Mouse (Mus musculus) neutrophil, adult 83 days (primary cell): ENCODE data around the gene Mvk. TPM values are rescaled to one million over a fixed set of nuclear protein-coding genes. Genes with fewer than 3 reads are reported as not detected.

Source experiments
- total RNA-seq, 2 experiments: library from RNA; stranded (reverse); gene quantifications; one replicate each; pipeline ENCODE4 v1.2.4; 2023

Gene Mvk
- total RNA-seq = 1 to 10 TPM; 7.9 to 8.3 TPM

GRCm38 (mm10) chr5:114443566-114444367 lies at the start of gene Mvk, which contains the start of gene Mmab:
Gene Mvk, plus strand, starts transcription at chr5:114444269.
Gene Mmab, minus strand, starts transcription at chr5:114444060.

Other genes starting within 250 kb of the Mvk start
- gene Foxn4, start 170.5 kb upstream of the Mvk start, total RNA-seq = not detected
- gene Myo1h, start 155.1 kb upstream of the Mvk start, total RNA-seq = 1 to 10 TPM; 1.9 to 3.1 TPM
- 10 to 100 TPM; 81.3 to 84.8 TPM for gene Kctd10, start 63.8 kb upstream of the Mvk start, total RNA-seq
- 10 to 100 TPM; 43.5 to 53.9 TPM for gene Ube3b, start 63.7 kb upstream of the Mvk start, total RNA-seq
- gene Mmab, start 209 bp upstream of the Mvk start, total RNA-seq = 1 to 10 TPM; 2.5 to 3.0 TPM
- under 1 TPM; 0.26 to 0.88 TPM for gene Fam222a, start 123.7 kb downstream of the Mvk start, total RNA-seq
- gene Trpv4, start 214.2 kb downstream of the Mvk start, total RNA-seq = 1 to 10 TPM; 2.3 to 4.9 TPM
- gene Gltp, start 246.7 kb downstream of the Mvk start, total RNA-seq = 100 to 1,000 TPM in 1 of 2 experiments, 10 to 100 TPM in 1; 94.8 to 104 TPM